Mouse (Mus musculus) MEL (cell line): Measurements from ENCODE around the gene Ext2.

Source experiments
- CHD1 ChIP-seq: IDR thresholded peaks from 2 replicates; pipeline ENCODE4 v1.6.1; 2012; ENCODE audit warnings: low read depth, mild to moderate bottlenecking, inconsistent platforms, low read length, improper control_type of control experiment
- CTCF ChIP-seq, 3 experiments: IDR thresholded peaks in 2 of 3; conservative IDR thresholded peaks in 1 of 3; 2 replicates each; pipeline ENCODE4 v1.5.1; 2011 to 2012; ENCODE audit warnings: low read length in 3 of 3, low read depth in 2 of 3, mild to moderate bottlenecking in 2 of 3, improper control_type of control experiment in 1 of 3, inconsistent platforms in 1 of 3, mixed read lengths in 1 of 3, moderate library complexity in 1 of 3; ENCODE audit not compliant: control insufficient read depth in 1 of 3, insufficient read depth in 1 of 3, poor library complexity in 1 of 3, severe bottlenecking in 1 of 3
- E2F4 ChIP-seq: IDR thresholded peaks from 2 replicates; pipeline ENCODE4 v1.6.1; 2011; ENCODE audit warnings: low read depth, low read length, improper control_type of control experiment, borderline replicate concordance
- ELF1 ChIP-seq: IDR thresholded peaks from 2 replicates; pipeline ENCODE4 v1.6.1; 2014; ENCODE audit warnings: low read depth, mild to moderate bottlenecking, inconsistent platforms, low read length, improper control_type of control experiment, moderate library complexity
- GATA1 ChIP-seq: IDR thresholded peaks from 2 replicates; pipeline ENCODE4 v1.6.1; 2011; ENCODE audit warnings: low read depth, low read length, improper control_type of control experiment
- KAT2A ChIP-seq: conservative IDR thresholded peaks from 2 replicates; pipeline ENCODE4 v1.6.1; 2012; ENCODE audit warnings: low read depth, low read length, improper control_type of control experiment, inconsistent platforms
- MAZ ChIP-seq: IDR thresholded peaks from 2 replicates; pipeline ENCODE4 v1.6.1; 2012; ENCODE audit warnings: low read depth, mild to moderate bottlenecking, inconsistent platforms, low read length, improper control_type of control experiment
- MEF2A ChIP-seq: IDR thresholded peaks from 2 replicates; pipeline ENCODE4 v1.6.1; 2014; ENCODE audit warnings: low read depth, mild to moderate bottlenecking, inconsistent platforms, low read length, improper control_type of control experiment; ENCODE audit not compliant: poor library complexity, insufficient replicate concordance, severe bottlenecking; ENCODE audit errors: extremely low read depth
- POLR2A ChIP-seq, 2 experiments: IDR thresholded peaks; 2 replicates each; pipeline ENCODE4 v1.6.1; 2011 to 2012; ENCODE audit warnings: low read length in 2 of 2, mild to moderate bottlenecking in 2 of 2, control low read depth in 1 of 2, improper control_type of control experiment in 1 of 2, low read depth in 1 of 2, moderate library complexity in 1 of 2; ENCODE audit not compliant: control insufficient read depth in 1 of 2, insufficient read depth in 1 of 2, poor library complexity in 1 of 2
- POLR2AphosphoS2 ChIP-seq: IDR thresholded peaks from 2 replicates; pipeline ENCODE4 v1.6.1; 2011; ENCODE audit warnings: low read length, improper control_type of control experiment
- UBTF ChIP-seq: IDR thresholded peaks from 2 replicates; pipeline ENCODE4 v1.6.1; 2012; ENCODE audit warnings: low read depth, mild to moderate bottlenecking, inconsistent platforms, low read length, improper control_type of control experiment, moderate library complexity, borderline replicate concordance; ENCODE audit not compliant: insufficient read depth

DNA sequence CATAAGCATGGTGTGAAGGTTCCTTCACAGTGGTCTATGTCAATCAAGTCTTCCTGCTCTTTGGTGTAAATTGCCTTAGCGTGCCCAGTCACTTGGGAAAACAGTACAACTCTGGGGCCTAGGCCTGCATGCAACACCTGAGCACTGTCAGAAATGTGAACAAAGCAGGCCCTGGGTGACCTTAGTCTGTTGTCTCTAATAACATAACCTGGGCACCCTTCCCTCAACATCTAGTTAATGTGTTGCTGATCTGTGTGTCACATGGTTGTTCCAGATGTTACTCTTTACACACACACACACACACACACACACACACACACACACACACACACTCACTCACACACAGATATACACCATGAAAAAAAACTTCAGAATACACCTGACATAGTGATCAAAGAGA is 101.4 kb downstream of the Ext2 start:
- TF ChIP-seq CTCF (IDR thresholded peaks at IDR 0.05 in 2 of 3, conservative IDR thresholded peaks at IDR 0.05 in 1 of 3; ENCODE audit: control insufficient read depth in 1 of 3, insufficient read depth in 1 of 3, low read depth in 2 of 3, low read length in 3 of 3, poor library complexity in 1 of 3, severe bottlenecking in 1 of 3) (no peak), POLR2AphosphoS2 (no peak), ELF1 (no peak), E2F4 (no peak), MEF2A (no peak), POLR2A (IDR thresholded peaks at IDR 0.05; ENCODE audit: control insufficient read depth in 1 of 2, insufficient read depth in 1 of 2, low read depth in 1 of 2, low read length in 2 of 2, poor library complexity in 1 of 2) (no peak), MAZ (no peak), GATA1 (no peak), CHD1 (no peak), KAT2A (no peak), UBTF (no peak)
